In the genomic region with DNA sequence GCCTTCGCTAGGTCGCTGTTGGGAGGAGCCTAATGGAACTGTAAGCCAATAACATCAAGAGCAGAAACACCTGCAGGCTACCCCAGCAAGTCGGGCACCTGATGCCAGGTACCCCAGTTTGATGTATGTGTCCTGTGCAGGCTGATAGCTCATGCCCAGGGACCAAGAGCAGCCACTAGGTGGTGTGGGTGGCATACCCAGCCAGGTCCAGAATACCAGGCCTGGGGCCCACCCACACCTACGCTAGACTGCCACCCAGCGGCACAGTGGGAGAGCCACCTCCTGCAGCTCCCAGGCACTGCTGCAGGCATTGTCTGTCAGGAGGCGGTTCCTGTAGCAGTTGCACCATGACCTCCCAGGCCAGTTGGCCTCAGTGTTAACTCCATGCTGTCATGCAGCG, we compare ENCODE assay signal across 8 mouse cellular contexts. TPM values are rescaled to one million over a fixed set of nuclear protein-coding genes. Genes with fewer than 3 reads are reported as not detected.
A peak's percentile ranks its signal among the peaks of the same experiment; 100 is the strongest.
DNase-seq lines count a peak whose midpoint lies in the region; ATAC-seq and TF ChIP-seq lines count a peak whose summit lies in the region.

No protein-coding gene starts in this region.

- peak; percentile 70 for ATAC-seq in intestine, embryonic 16.5 days
- 0 out of 2 replicates have a peak, but pooled peaks have one; percentile 11 for ATAC-seq in limb, embryonic 15.5 days (ENCODE audit: insufficient number of reproducible peaks, low FRiP score, low TSS enrichment, low read depth)
- ATAC-seq in monocyte, adult 5-6 weeks (replicated peaks; ENCODE audit: insufficient number of reproducible peaks, low FRiP score, low TSS enrichment, poor library complexity, severe bottlenecking), result peak; percentile 91
- peak; percentile 82 for ATAC-seq in stomach, postnatal 0 days (ENCODE audit: low FRiP score, low TSS enrichment)

- intact Hi-C loops in gastrocnemius, adult 2 months (cut with DNase I), result loop anchor here (2.0 to 5.0 kb wide), 3 partner anchors 32 to 110 kb away; no protein-coding TSS in a partner anchor

- 20% methylated on average over 7 of the region's 7 CpGs for WGBS in intestine, embryonic 16.5 days
- 24% methylated on average over 7 of the region's 7 CpGs for WGBS in limb, embryonic 15.5 days
- whole genome bisulfite sequencing in stomach, postnatal 0 days, result 17% methylated on average over 7 of the region's 7 CpGs

- no peak overlapping the region for H3K9ac ChIP-seq in intestine, embryonic 16.5 days (ENCODE audit: low read depth, low read length)
- no peak overlapping the region for H3K9ac ChIP-seq in limb, embryonic 15.5 days
- no peak overlapping the region for H3K9ac ChIP-seq in stomach, postnatal 0 days (ENCODE audit: low read length)

- peaks cover 15% of the 10 kb centered on the region for H3K27me3 ChIP-seq in intestine, embryonic 16.5 days (replicated peaks; ENCODE audit: control insufficient read depth, insufficient read depth, low read length)
- H3K27me3 ChIP-seq in limb, embryonic 15.5 days, result peaks cover 36% of the 10 kb centered on the region
- no peaks in the 10 kb centered on the region for H3K27me3 ChIP-seq in stomach, postnatal 0 days (ENCODE audit: control insufficient read depth, insufficient read depth, low read length)

- peak; percentile 55 to 62 for DNase-seq in left cerebral cortex, adult 18-20 months (ENCODE audit: low spot score in 2 of 2)
- no peak for DNase-seq in left cerebral cortex, adult 11 months (ENCODE audit: low spot score)
- DNase-seq in c-Kit-positive CD71-positive TER-119-positive erythroid progenitor cells, embryonic 14.5 days (ENCODE audit: low spot score), result peak; percentile 84
- DNase-seq in gastrocnemius, adult 2 months, result peak; percentile 87
- DNase-seq in stomach, postnatal 0 days (ENCODE audit: low spot score), result peak; percentile 97

- H3K4me3 ChIP-seq in gastrocnemius, adult 2 months, result no peak overlapping the region
- no peak overlapping the region for H3K4me3 ChIP-seq in intestine, embryonic 16.5 days (ENCODE audit: low read length)
- H3K4me3 ChIP-seq in limb, embryonic 15.5 days, result no peak overlapping the region
- H3K4me3 ChIP-seq in stomach, postnatal 0 days (ENCODE audit: low read depth, low read length), result no peak overlapping the region

- no peaks in the 10 kb centered on the region for H3K9me3 ChIP-seq in intestine, embryonic 16.5 days (ENCODE audit: control insufficient read depth, low read length)
- no peaks in the 10 kb centered on the region for H3K9me3 ChIP-seq in limb, embryonic 15.5 days
- no peaks in the 10 kb centered on the region for H3K9me3 ChIP-seq in stomach, postnatal 0 days (ENCODE audit: control insufficient read depth, low read length)

- H3K4me1 ChIP-seq in intestine, embryonic 16.5 days (ENCODE audit: control insufficient read depth, insufficient read depth, low read length), result peaks cover 35% of the 10 kb centered on the region
- H3K4me1 ChIP-seq in limb, embryonic 15.5 days, result peaks cover 49% of the 10 kb centered on the region
- H3K4me1 ChIP-seq in stomach, postnatal 0 days (replicated peaks; ENCODE audit: control insufficient read depth, insufficient read depth), result peaks cover 5% of the 10 kb centered on the region

- H3K36me3 ChIP-seq in intestine, embryonic 16.5 days (ENCODE audit: control insufficient read depth, insufficient read depth, low read length), result peaks cover 8% of the 10 kb centered on the region; the same call in 1 of the 2 replicates
- peaks cover 27% of the 10 kb centered on the region for H3K36me3 ChIP-seq in limb, embryonic 15.5 days
- H3K36me3 ChIP-seq in stomach, postnatal 0 days (ENCODE audit: control insufficient read depth, insufficient read depth, low read length), result peaks cover 6% of the 10 kb centered on the region; the same call in 1 of the 2 replicates

- no peak overlapping the region for H3K27ac ChIP-seq in gastrocnemius, adult 2 months
- H3K27ac ChIP-seq in intestine, embryonic 16.5 days (ENCODE audit: low read length), result peak overlapping the region; percentile 26
- no peak overlapping the region for H3K27ac ChIP-seq in limb, embryonic 15.5 days
- H3K27ac ChIP-seq in stomach, postnatal 0 days (replicated peaks), result no peak overlapping the region

- no peak overlapping the region for H3K4me2 ChIP-seq in intestine, embryonic 16.5 days (ENCODE audit: low read depth, low read length)
- H3K4me2 ChIP-seq in limb, embryonic 15.5 days, result no peak overlapping the region
- H3K4me2 ChIP-seq in stomach, postnatal 0 days (replicated peaks; ENCODE audit: low read depth), result no peak overlapping the region

- TF ChIP-seq CTCF in gastrocnemius, adult 2 months (IDR thresholded peaks at IDR 0.05), result peak; percentile 92
- TF ChIP-seq CTCF in stomach, postnatal 0 days (IDR thresholded peaks at IDR 0.05; ENCODE audit: low read depth), result peak; percentile 97

- no peak for TF ChIP-seq EP300 in stomach, postnatal 0 days (optimal IDR thresholded peaks at IDR 0.05)

RNA-seq across cellular contexts. Expression of gene Galr3, which starts 2.8 kb away (rescaled TPM):
- total RNA-seq in left cerebral cortex, adult 18-20 months (2021), result under 1 TPM; 0.82 to 0.98 TPM
- total RNA-seq in gastrocnemius, adult 2 months (2021), result not detected
- 1.8 and 2.3 TPM in 2 replicates for polyA plus RNA-seq in intestine, embryonic 16.5 days (2015; fragmentation: Nextera tagmentation; extraction: Ambion mirVana)
- 0.13 TPM in 1 of 2 replicates, not detected in the other for polyA plus RNA-seq in limb, embryonic 15.5 days (2015; fragmentation: Nextera tagmentation; extraction: Ambion mirVana)
- not detected in 3 replicates for total RNA-seq in monocyte, adult 5-6 weeks (2017)
- 0.31 and 0.34 TPM in 2 replicates for polyA plus RNA-seq in stomach, postnatal 0 days (2015; fragmentation: Nextera tagmentation; extraction: Ambion mirVana)

RNA-seq across cellular contexts. Expression of gene H1f0, which starts 10.6 kb away (rescaled TPM):
- total RNA-seq in left cerebral cortex, adult 18-20 months (2021), result 10 to 100 TPM; 79.6 to 93.8 TPM
- 10 to 100 TPM; 71.8 to 76.8 TPM for total RNA-seq in gastrocnemius, adult 2 months (2021)
- 438 and 456 TPM in 2 replicates for polyA plus RNA-seq in intestine, embryonic 16.5 days (2015; fragmentation: Nextera tagmentation; extraction: Ambion mirVana)
- 487 and 628 TPM in 2 replicates for polyA plus RNA-seq in limb, embryonic 15.5 days (2015; fragmentation: Nextera tagmentation; extraction: Ambion mirVana)
- total RNA-seq in monocyte, adult 5-6 weeks (2017), result 27.7 to 41.5 TPM (median 37.9 TPM) in 3 replicates
- 285 and 309 TPM in 2 replicates for polyA plus RNA-seq in stomach, postnatal 0 days (2015; fragmentation: Nextera tagmentation; extraction: Ambion mirVana)

RNA-seq across cellular contexts. Expression of gene Ankrd54, which starts 23.8 kb away (rescaled TPM):
- 10 to 100 TPM; 17.8 to 24.9 TPM for total RNA-seq in left cerebral cortex, adult 18-20 months (2021)
- total RNA-seq in gastrocnemius, adult 2 months (2021), result 1 to 10 TPM; 4.5 to 5.1 TPM
- polyA plus RNA-seq in intestine, embryonic 16.5 days (2015; fragmentation: Nextera tagmentation; extraction: Ambion mirVana), result 56.4 and 57.5 TPM in 2 replicates
- polyA plus RNA-seq in limb, embryonic 15.5 days (2015; fragmentation: Nextera tagmentation; extraction: Ambion mirVana), result 43.9 and 46.6 TPM in 2 replicates
- 8.1 to 17.1 TPM (median 13.3 TPM) in 3 replicates for total RNA-seq in monocyte, adult 5-6 weeks (2017)
- polyA plus RNA-seq in stomach, postnatal 0 days (2015; fragmentation: Nextera tagmentation; extraction: Ambion mirVana), result 27.1 and 28.0 TPM in 2 replicates

RNA-seq across cellular contexts. Expression of gene Eif3l, which starts 36.1 kb away (rescaled TPM):
- total RNA-seq in left cerebral cortex, adult 18-20 months (2021), result 10 to 100 TPM; 66.5 to 68.2 TPM
- 10 to 100 TPM; 53.6 to 54.0 TPM for total RNA-seq in gastrocnemius, adult 2 months (2021)
- polyA plus RNA-seq in intestine, embryonic 16.5 days (2015; fragmentation: Nextera tagmentation; extraction: Ambion mirVana), result 221 and 238 TPM in 2 replicates
- polyA plus RNA-seq in limb, embryonic 15.5 days (2015; fragmentation: Nextera tagmentation; extraction: Ambion mirVana), result 203 and 206 TPM in 2 replicates
- total RNA-seq in monocyte, adult 5-6 weeks (2017), result 102 to 117 TPM (median 113 TPM) in 3 replicates
- 132 and 135 TPM in 2 replicates for polyA plus RNA-seq in stomach, postnatal 0 days (2015; fragmentation: Nextera tagmentation; extraction: Ambion mirVana)

Comparison
In these comparisons a context has a peak if more than half of its experiments do, and no peak if none do; other contexts are left out.
1. ATAC-seq: peak in every context shown above with its lines; median percentile 91 in monocyte, adult 5-6 weeks; 82 in stomach, postnatal 0 days; 70 in intestine, embryonic 16.5 days; 11 in limb, embryonic 15.5 days.